Mouse (Mus musculus): Measurements from ENCODE around the gene Prkcd. TPM values are rescaled to one million over a fixed set of nuclear protein-coding genes. Genes with fewer than 3 reads are reported as not detected.

Prkcd gene
- 27.9 and 34.6 TPM in 2 replicates for polyA plus RNA-seq (2015; fragmentation: Nextera tagmentation; extraction: Ambion mirVana)

DNA sequence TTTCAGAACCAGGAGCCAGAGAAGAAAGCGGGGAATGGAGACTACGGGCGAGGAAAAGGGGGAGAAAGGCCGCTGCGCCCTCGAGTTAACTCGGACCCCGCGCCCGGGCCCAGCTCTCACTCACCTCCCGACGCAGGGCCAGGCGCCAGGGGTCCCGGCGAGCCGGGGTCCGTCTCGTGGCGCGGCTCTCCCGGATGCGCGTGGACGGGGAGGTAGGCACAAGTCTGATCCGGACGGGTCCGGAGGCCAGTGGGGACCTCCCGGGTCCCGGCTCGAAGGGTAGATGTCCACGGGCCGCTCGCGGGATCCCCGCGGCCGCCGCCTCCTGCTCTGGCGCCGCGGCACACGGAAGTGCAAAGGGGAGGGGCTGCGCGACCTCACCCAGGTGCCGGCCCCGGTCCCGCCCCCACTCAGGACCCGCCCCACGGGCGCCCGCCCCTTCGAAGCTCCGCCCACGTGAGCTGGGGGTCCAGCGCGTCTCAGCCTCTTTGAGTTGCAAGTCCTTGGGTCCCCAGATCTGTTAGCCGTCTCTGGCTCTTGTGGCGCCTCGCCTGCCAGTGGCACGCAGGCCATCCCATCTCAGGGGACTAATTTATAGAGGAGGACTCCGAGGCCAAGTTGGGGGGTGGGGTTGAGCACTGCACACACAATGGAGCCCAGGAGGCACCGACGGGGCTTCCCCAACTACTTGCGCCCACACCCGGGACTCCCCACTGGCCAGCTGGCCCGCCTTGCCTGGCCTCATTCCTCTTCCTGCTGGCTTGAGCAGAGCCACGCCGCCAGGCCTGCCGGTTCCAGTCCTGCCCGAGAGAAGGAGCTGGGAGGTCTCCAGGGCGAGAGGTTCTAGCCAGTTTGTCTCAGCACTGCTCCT, at the start of gene Prkcd:
Gene Prkcd (minus strand): TSS at position 355 of the 871 bp plus-strand sequence.
- Histone ChIP-seq H3K9me3 (ENCODE audit: control insufficient read depth, low read length) (no peaks in the 10 kb centered on the region), H3K4me2 (ENCODE audit: low read length) (peak within 1 kb of the TSS; percentile 69), H3K27ac (ENCODE audit: low read length) (peak within 1 kb of the TSS; percentile 20; the same call in 1 of the 2 replicates), H3K4me1 (replicated peaks; ENCODE audit: control insufficient read depth, insufficient read depth, low read length) (peaks cover 13% of the 10 kb centered on the region), H3K9ac (replicated peaks; ENCODE audit: low read depth, low read length) (peak within 1 kb of the TSS; percentile 66), H3K27me3 (replicated peaks; ENCODE audit: control insufficient read depth, insufficient read depth, low read length) (no peaks in the 10 kb centered on the region; the same call in 1 of the 2 replicates), H3K36me3 (ENCODE audit: control insufficient read depth, insufficient read depth) (no peaks in the 10 kb centered on the region), H3K4me3 (replicated peaks; ENCODE audit: low read length) (peak within 1 kb of the TSS; percentile 64)
- WGBS = under 1% methylated on average over 65 of the region's 71 CpGs
- ATAC-seq = peak; percentile 55

DNA sequence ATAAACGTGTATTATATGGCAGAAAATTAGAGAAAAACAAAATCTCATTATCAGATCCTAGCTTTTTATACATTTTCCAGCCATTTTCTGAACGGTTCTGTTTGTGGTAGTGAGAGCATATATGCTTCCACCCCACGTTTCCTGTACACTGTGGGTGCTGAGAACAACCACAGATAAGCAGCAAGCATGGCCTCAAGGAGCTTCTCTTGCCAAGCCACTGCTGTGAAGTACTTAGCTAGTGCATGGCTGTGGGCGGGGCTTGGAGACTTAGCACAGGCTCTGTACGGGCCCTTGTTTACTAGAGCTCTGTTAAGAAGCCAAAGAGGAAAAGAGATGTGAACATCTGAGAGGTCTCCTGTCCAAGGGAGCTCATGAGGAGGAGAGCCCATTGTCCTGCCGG, 48.9 kb upstream of the Prkcd start:
- Histone ChIP-seq H3K36me3 (ENCODE audit: control insufficient read depth, insufficient read depth) (peaks cover 13% of the 10 kb centered on the region), H3K4me3 (replicated peaks; ENCODE audit: low read length) (no peak overlapping the region), H3K9me3 (ENCODE audit: control insufficient read depth, low read length) (no peaks in the 10 kb centered on the region), H3K4me1 (replicated peaks; ENCODE audit: control insufficient read depth, insufficient read depth, low read length) (no peaks in the 10 kb centered on the region), H3K27me3 (replicated peaks; ENCODE audit: control insufficient read depth, insufficient read depth, low read length) (no peaks in the 10 kb centered on the region), H3K27ac (ENCODE audit: low read length) (no peak overlapping the region), H3K9ac (replicated peaks; ENCODE audit: low read depth, low read length) (no peak overlapping the region), H3K4me2 (ENCODE audit: low read length) (no peak overlapping the region)
- 62% methylated on average over 6 of the region's 6 CpGs for WGBS
- no peak for ATAC-seq

DNA sequence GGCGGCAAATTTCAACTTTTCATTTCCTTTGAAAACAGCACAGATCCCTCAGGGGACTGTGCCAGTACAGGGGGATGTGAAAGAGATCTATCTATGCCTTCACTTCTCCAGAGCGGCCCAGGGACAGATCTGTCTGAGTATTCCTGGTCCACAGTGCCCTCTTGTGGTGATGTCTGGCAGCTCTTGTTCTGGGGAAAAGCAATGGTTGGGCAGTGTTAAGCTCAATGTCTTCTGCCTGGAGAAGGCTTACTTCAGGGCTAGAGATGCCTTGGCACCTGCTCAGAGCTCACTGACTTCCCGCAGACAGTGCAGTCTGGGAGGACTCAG, 45.9 kb upstream of the Prkcd start:
- H3K36me3 ChIP-seq (ENCODE audit: control insufficient read depth, insufficient read depth) = peaks cover 3% of the 10 kb centered on the region; the same call in 1 of the 2 replicates
- peak; percentile 95 for ATAC-seq
- 5% methylated on average over 3 of the region's 3 CpGs for WGBS

DNA sequence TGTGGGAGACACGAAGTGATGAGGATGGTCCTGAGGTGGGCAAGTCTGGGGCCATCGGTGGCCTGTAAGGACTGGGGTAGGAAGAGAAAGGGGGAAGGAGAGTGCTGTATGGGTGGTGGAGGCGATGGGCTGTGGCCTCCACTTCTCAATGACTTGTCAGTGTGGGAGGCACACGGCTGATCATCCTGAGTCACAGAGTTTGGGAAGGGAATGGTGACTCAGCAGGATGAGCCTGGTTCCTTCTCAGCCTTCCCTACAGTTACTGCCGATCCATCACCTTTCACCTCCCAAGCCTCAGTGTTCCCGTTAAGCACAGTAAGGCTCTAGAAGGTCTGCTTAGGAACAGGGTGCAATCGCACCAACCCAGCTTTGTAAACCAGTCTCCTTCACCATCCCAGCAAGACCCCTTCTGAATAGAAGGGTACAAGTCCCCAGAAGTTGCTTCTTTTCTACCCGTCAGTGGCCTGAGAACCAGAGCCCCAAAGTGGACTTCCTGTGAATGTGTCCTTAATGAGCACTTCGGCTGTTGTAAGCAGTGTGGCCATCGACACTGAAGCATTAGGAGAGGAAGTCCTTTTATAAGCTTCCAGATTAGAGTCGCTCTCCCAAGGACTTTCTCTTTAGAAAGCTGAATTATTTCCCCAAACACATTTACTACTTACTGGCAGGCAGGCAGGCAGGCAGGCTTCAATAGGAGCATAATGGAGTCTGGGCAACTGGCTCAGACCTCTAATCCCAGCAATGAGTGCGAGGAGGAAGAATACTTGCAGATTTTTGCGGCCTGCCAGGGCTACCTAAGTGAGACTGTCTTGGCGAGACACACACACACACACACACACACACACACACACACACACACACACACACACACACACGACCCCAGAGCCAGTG, 45.3 kb upstream of the Prkcd start:
- Histone ChIP-seq H3K9me3 (ENCODE audit: control insufficient read depth, low read length) (no peaks in the 10 kb centered on the region), H3K4me2 (ENCODE audit: low read length) (no peak overlapping the region), H3K9ac (replicated peaks; ENCODE audit: low read depth, low read length) (no peak overlapping the region), H3K36me3 (ENCODE audit: control insufficient read depth, insufficient read depth) (peaks cover under 1% of the 10 kb centered on the region; the same call in 1 of the 2 replicates), H3K27me3 (replicated peaks; ENCODE audit: control insufficient read depth, insufficient read depth, low read length) (no peaks in the 10 kb centered on the region), H3K4me3 (replicated peaks; ENCODE audit: low read length) (no peak overlapping the region), H3K27ac (ENCODE audit: low read length) (no peak overlapping the region), H3K4me1 (replicated peaks; ENCODE audit: control insufficient read depth, insufficient read depth, low read length) (no peaks in the 10 kb centered on the region)
- 68% methylated on average over 15 of the region's 15 CpGs for WGBS
- peak; percentile 49; the same call in 1 of the 2 replicates for ATAC-seq

More for the DNA sequence above, 45.9 kb upstream of the Prkcd start:
- Histone ChIP-seq H3K27me3 (replicated peaks; ENCODE audit: control insufficient read depth, insufficient read depth, low read length) (no peaks in the 10 kb centered on the region), H3K27ac (ENCODE audit: low read length) (no peak overlapping the region), H3K9ac (replicated peaks; ENCODE audit: low read depth, low read length) (no peak overlapping the region), H3K4me1 (replicated peaks; ENCODE audit: control insufficient read depth, insufficient read depth, low read length) (no peaks in the 10 kb centered on the region), H3K4me2 (ENCODE audit: low read length) (no peak overlapping the region), H3K9me3 (ENCODE audit: control insufficient read depth, low read length) (no peaks in the 10 kb centered on the region), H3K4me3 (replicated peaks; ENCODE audit: low read length) (no peak overlapping the region)

DNA sequence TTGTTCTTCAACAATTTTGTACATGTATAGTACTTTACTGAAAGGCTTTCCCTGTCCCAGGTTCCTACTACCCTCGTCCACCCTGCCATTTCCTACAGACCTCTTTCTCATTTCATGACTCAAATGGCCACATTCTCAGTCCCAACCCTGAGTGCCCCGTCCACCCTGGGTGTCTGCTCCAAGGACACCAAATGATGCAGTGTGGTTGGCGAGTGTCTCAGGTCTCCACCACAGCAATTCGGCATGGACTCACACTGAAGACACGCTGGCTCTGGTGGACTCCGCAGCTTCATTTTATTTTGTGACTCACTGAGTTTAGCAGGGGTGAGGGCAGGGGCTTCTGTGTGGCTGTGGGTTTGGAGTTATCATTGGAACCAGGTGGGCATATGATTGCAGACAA, 44.2 kb upstream of the Prkcd start:
- Histone ChIP-seq H3K9me3 (ENCODE audit: control insufficient read depth, low read length) (no peaks in the 10 kb centered on the region), H3K4me3 (replicated peaks; ENCODE audit: low read length) (no peak overlapping the region), H3K9ac (replicated peaks; ENCODE audit: low read depth, low read length) (no peak overlapping the region), H3K36me3 (ENCODE audit: control insufficient read depth, insufficient read depth) (no peaks in the 10 kb centered on the region; the same call in 1 of the 2 replicates), H3K27ac (ENCODE audit: low read length) (no peak overlapping the region), H3K4me1 (replicated peaks; ENCODE audit: control insufficient read depth, insufficient read depth, low read length) (no peaks in the 10 kb centered on the region), H3K4me2 (ENCODE audit: low read length) (no peak overlapping the region), H3K27me3 (replicated peaks; ENCODE audit: control insufficient read depth, insufficient read depth, low read length) (no peaks in the 10 kb centered on the region)
- no peak for ATAC-seq
- 92% methylated on average over 6 of the region's 6 CpGs for WGBS

DNA sequence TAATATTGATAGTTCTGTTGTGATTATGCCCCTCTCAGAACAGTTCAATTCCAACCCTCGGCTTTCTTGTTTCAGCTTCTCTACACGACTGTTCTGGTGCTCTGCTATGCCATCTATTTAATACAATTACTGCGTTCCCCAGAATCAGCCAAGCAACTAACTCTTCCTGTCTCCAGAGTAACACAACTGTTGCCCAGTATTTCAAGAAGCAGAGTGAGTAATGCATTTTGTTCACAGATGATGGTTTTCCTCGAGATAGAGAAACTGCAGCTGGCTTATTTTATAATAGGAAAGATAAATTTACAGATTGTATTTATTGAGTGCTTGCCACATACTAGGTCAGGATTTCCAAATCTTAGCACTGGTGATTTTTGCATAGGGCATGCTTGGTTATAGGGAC, 40.6 kb upstream of the Prkcd start:
- Histone ChIP-seq H3K4me1 (replicated peaks; ENCODE audit: control insufficient read depth, insufficient read depth, low read length) (no peaks in the 10 kb centered on the region), H3K4me2 (ENCODE audit: low read length) (no peak overlapping the region), H3K27me3 (replicated peaks; ENCODE audit: control insufficient read depth, insufficient read depth, low read length) (no peaks in the 10 kb centered on the region), H3K4me3 (replicated peaks; ENCODE audit: low read length) (no peak overlapping the region), H3K9me3 (ENCODE audit: control insufficient read depth, low read length) (no peaks in the 10 kb centered on the region), H3K27ac (ENCODE audit: low read length) (no peak overlapping the region), H3K9ac (replicated peaks; ENCODE audit: low read depth, low read length) (no peak overlapping the region), H3K36me3 (ENCODE audit: control insufficient read depth, insufficient read depth) (peaks cover 2% of the 10 kb centered on the region; the same call in 1 of the 2 replicates)
- WGBS = 88% methylated on average over 4 of the region's 4 CpGs
- ATAC-seq = no peak

DNA sequence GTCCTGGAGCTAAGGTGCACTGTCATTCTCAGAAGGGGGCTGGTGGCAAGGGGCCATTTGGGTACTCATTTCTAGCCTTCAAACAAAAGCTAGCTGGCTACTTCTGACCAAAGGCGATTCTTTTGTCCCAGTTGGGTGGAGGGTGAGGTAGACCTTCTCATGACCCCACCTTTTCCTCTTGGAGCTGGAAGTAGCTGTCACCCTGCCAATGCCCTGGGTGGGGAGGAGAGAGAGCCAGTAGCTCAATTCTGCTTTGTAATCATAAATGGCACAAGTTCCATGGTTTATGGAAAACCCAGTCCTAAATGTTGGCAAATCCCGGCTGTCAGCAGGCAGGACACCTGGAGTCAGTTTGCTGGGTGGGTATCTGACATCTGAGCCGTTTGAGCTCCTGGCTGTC, 40.1 kb upstream of the Prkcd start:
- 80% methylated on average over 3 of the region's 3 CpGs for WGBS
- no peak for ATAC-seq
- Histone ChIP-seq H3K9ac (replicated peaks; ENCODE audit: low read depth, low read length) (no peak overlapping the region), H3K36me3 (ENCODE audit: control insufficient read depth, insufficient read depth) (peaks cover 4% of the 10 kb centered on the region; the same call in 1 of the 2 replicates), H3K4me2 (ENCODE audit: low read length) (no peak overlapping the region), H3K4me1 (replicated peaks; ENCODE audit: control insufficient read depth, insufficient read depth, low read length) (no peaks in the 10 kb centered on the region), H3K9me3 (ENCODE audit: control insufficient read depth, low read length) (no peaks in the 10 kb centered on the region), H3K27ac (ENCODE audit: low read length) (no peak overlapping the region), H3K4me3 (replicated peaks; ENCODE audit: low read length) (no peak overlapping the region), H3K27me3 (replicated peaks; ENCODE audit: control insufficient read depth, insufficient read depth, low read length) (no peaks in the 10 kb centered on the region)

DNA sequence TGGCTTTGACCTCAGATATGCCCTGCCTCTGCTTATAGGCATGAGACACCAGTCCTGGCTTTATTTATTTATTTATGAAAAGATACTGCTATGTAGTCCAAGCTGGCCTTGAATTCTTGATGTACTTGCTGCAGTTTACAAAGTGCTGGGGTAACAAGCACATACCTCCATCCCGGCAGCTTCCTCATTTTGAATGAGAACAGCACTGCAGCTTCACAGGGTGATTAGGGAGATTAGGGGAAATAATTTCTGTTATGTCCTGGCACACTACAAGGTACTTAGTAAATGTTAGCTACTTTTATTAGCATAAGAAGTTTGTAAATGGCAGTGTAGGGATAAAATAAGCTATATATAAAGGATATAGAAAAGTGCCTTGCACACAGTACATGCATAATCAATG, 29.5 kb upstream of the Prkcd start:
- Histone ChIP-seq H3K9ac (replicated peaks; ENCODE audit: low read depth, low read length) (no peak overlapping the region), H3K9me3 (ENCODE audit: control insufficient read depth, low read length) (no peaks in the 10 kb centered on the region), H3K27ac (ENCODE audit: low read length) (no peak overlapping the region), H3K4me2 (ENCODE audit: low read length) (no peak overlapping the region), H3K4me3 (replicated peaks; ENCODE audit: low read length) (no peak overlapping the region), H3K4me1 (replicated peaks; ENCODE audit: control insufficient read depth, insufficient read depth, low read length) (peaks cover 8% of the 10 kb centered on the region), H3K36me3 (ENCODE audit: control insufficient read depth, insufficient read depth) (no peaks in the 10 kb centered on the region; the same call in 1 of the 2 replicates), H3K27me3 (replicated peaks; ENCODE audit: control insufficient read depth, insufficient read depth, low read length) (no peaks in the 10 kb centered on the region)
- 77% methylated on average over 1 of the region's 1 CpGs for WGBS
- no peak for ATAC-seq

DNA sequence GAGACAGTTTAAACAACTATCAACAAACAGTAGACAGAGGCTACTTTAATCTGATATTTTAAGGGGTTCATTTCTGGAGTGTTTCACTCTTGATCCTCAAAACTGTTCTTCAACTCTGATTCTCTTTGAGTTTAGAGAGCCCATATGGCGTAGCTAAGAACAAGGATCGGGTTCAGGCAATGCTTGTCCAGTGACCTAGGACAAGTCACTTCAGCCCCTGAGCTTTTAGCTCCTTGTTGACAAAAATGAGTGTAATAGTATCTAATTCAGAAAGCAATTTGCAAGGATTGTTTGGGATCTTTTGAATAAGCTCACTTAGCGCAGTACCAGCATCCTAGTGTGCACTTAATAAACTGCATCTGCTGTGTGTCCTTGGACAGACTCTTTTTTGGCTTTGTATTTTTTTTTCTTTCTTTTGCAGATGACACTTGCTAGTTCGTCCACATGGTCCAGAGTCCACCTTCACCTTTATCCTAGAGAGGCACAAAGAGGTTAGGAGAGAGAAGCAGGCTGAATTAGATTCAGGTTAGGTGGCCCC, 28.8 kb upstream of the Prkcd start:
- Histone ChIP-seq H3K36me3 (ENCODE audit: control insufficient read depth, insufficient read depth) (no peaks in the 10 kb centered on the region; the same call in 1 of the 2 replicates), H3K27ac (ENCODE audit: low read length) (no peak overlapping the region; the same call in 1 of the 2 replicates), H3K9me3 (ENCODE audit: control insufficient read depth, low read length) (no peaks in the 10 kb centered on the region), H3K9ac (replicated peaks; ENCODE audit: low read depth, low read length) (peak overlapping the region; percentile 97), H3K4me1 (replicated peaks; ENCODE audit: control insufficient read depth, insufficient read depth, low read length) (peaks cover 8% of the 10 kb centered on the region), H3K27me3 (replicated peaks; ENCODE audit: control insufficient read depth, insufficient read depth, low read length) (no peaks in the 10 kb centered on the region), H3K4me2 (ENCODE audit: low read length) (peak overlapping the region; percentile 49), H3K4me3 (replicated peaks; ENCODE audit: low read length) (peak overlapping the region; percentile 93)
- no peak for ATAC-seq
- WGBS = 46% methylated on average over 4 of the region's 4 CpGs

Data from forebrain, embryonic 16.5 days (tissue).